Mouse (Mus musculus) cortical plate, adult 2 months (tissue): ENCODE data around the gene P2ry12.
A peak's percentile ranks its signal among the peaks of the same experiment; 100 is the strongest.

Experiments used
- CTCF ChIP-seq: fragments of 200-500 bp; IDR thresholded peaks from 2 replicates; pipeline ENCODE4 v1.5.1; 2011; ENCODE audit warnings: mild to moderate bottlenecking, control low read depth, low read length; ENCODE audit not compliant: insufficient read depth; ENCODE audit errors: extremely low read depth
- POLR2A ChIP-seq: fragments of 200-500 bp; IDR thresholded peaks from 2 replicates; pipeline ENCODE4 v1.6.1; 2011; ENCODE audit warnings: mild to moderate bottlenecking, low read length, control low read depth; ENCODE audit not compliant: insufficient read depth; ENCODE audit errors: extremely low read depth

DNA sequence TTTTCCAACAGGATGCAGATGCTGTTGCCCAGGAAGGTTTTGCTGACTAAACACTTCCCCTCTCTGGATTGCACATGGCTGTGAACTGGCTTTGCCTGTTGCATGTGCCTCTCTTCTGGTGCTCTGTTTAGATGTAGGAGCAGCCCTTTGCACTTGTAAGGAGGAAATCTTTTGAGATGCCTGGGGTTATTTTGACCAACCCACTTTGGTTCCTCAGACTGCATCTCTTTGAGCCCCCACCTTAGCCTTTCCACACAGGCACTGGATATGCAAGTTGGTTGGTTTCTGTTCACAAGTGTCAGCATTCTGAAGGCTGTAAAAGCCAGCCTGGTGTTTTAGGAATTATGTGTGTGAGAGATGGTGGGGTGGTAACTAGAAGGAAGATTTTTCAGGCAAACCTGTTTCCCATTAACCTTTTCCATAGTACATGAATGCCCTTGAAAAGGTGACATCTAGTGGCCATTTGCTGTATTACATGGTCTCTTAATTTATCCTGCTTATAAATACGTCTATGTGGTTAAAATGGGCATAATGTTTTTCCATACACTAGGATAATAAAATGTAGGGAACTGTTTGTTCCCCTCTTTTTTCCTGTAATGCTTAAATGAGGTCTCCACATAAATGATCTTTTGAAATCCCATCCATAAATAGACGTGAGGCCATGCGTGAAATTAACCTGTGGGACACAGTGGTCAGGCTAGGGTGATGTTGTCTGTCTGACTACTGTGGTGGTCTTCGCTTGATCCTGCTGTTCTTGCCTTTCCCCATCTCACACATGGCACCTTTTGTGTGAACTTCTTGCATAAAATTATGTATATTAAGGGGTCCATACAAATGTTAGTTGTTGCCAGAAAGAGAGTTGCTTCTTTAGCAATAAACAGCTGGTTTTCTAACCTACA is 53.8 kb downstream of the P2ry12 start:
- no peak for TF ChIP-seq POLR2A
- TF ChIP-seq CTCF = peak; percentile 26; the same call in 1 of the 2 replicates
